Mouse (Mus musculus) hindbrain, embryonic 16.5 days (tissue): ENCODE data around the gene Bola2. TPM values are rescaled to one million over a fixed set of nuclear protein-coding genes. Genes with fewer than 3 reads are reported as not detected.

Experiments
- ATAC-seq: fragments of 200-750 bp; cut with Nextera tagmentation; 2 replicates; pipeline ENCODE4 v1.8.0; 2017; ENCODE audit warnings: moderate TSS enrichment, moderate library complexity
- H3K27ac ChIP-seq: fragments of 300-500 bp; sonication (generic); 2 replicates; pipeline ENCODE4 v1.5.1; 2014; ENCODE audit warnings: low read depth, mild to moderate bottlenecking, control low read depth, low read length, moderate library complexity
- H3K27me3 ChIP-seq: fragments of 300-500 bp; sonication (generic); replicated peaks from 2 replicates; pipeline ENCODE4 v1.6.1; 2014; ENCODE audit warnings: low read length; ENCODE audit not compliant: control insufficient read depth, insufficient read depth
- H3K36me3 ChIP-seq: fragments of 300-500 bp; sonication (generic); 2 replicates; pipeline ENCODE4 v1.6.1; 2014; ENCODE audit warnings: mild to moderate bottlenecking, low read length, moderate library complexity, mixed read lengths; ENCODE audit not compliant: control insufficient read depth, insufficient read depth
- H3K4me1 ChIP-seq: fragments of 300-500 bp; sonication (generic); 2 replicates; pipeline ENCODE4 v1.6.1; 2014; ENCODE audit warnings: low read depth, low read length; ENCODE audit not compliant: control insufficient read depth, insufficient read depth
- H3K4me2 ChIP-seq: fragments of 300-500 bp; sonication (generic); 2 replicates; pipeline ENCODE4 v1.6.1; 2014; ENCODE audit warnings: mild to moderate bottlenecking, low read length, control low read depth, moderate library complexity
- H3K4me3 ChIP-seq: fragments of 300-500 bp; sonication (generic); 2 replicates; pipeline ENCODE4 v1.5.1; 2014; ENCODE audit warnings: mild to moderate bottlenecking, low read length, control low read depth, moderate library complexity
- H3K9ac ChIP-seq: fragments of 300-500 bp; sonication (generic); 2 replicates; pipeline ENCODE4 v1.6.1; 2014; ENCODE audit warnings: low read depth, mild to moderate bottlenecking, control low read depth, low read length, moderate library complexity
- H3K9me3 ChIP-seq: fragments of 300-500 bp; sonication (generic); 2 replicates; pipeline ENCODE4 v1.6.1; 2014; ENCODE audit warnings: mild to moderate bottlenecking, low read length, moderate library complexity; ENCODE audit not compliant: control insufficient read depth
- WGBS: fragments of 180-500 bp; shearing (Covaris S2); extraction: QIAGEN DNeasy Blood & Tissue Kit; methylation state at CpG from one replicate; pipeline ENCODE4 v1.1.7; 2014; 5-methylcytosine and 5-hydroxymethylcytosine counted together
- polyA plus RNA-seq: library from polyadenylated mRNA; unstranded; fragments of >200 nt; fragmentation: Nextera tagmentation; extraction: Ambion mirVana; gene quantifications from 2 replicates; pipeline ENCODE4 v1.2.1, GENCODE M21; 2015

Bola2 gene
- polyA plus RNA-seq, 1 experiment from 2014 or later, result 130 TPM

GRCm38 (mm10) chr7:126663646-126664045, 31.6 kb upstream of the Bola2 start:
- no peak overlapping the region for H3K4me2 ChIP-seq
- H3K4me3 ChIP-seq, result no peak overlapping the region
- H3K27ac ChIP-seq, result no peak overlapping the region
- no peak overlapping the region for H3K9ac ChIP-seq
- no peak for ATAC-seq
- no peaks in the 10 kb centered on the region for H3K27me3 ChIP-seq
- no peaks in the 10 kb centered on the region for H3K9me3 ChIP-seq
- 71% methylated on average over 8 of the region's 8 CpGs for WGBS
- H3K4me1 ChIP-seq, result no peaks in the 10 kb centered on the region
- peaks cover 3% of the 10 kb centered on the region; the same call in 1 of the 2 replicates for H3K36me3 ChIP-seq

- no peaks in the 10 kb centered on the region for H3K9me3 ChIP-seq
Observed at GRCm38 (mm10) chr7:126665269-126665668, 29.9 kb upstream of the Bola2 start.

GRCm38 (mm10) chr7:126667495-126668090, 27.6 kb upstream of the Bola2 start:
- Histone ChIP-seq H3K4me3 (no peak overlapping the region), H3K9ac (no peak overlapping the region), H3K4me2 (no peak overlapping the region), H3K9me3 (no peaks in the 10 kb centered on the region), H3K4me1 (no peaks in the 10 kb centered on the region), H3K27ac (no peak overlapping the region), H3K27me3 (no peaks in the 10 kb centered on the region), H3K36me3 (peaks cover 13% of the 10 kb centered on the region)
- ATAC-seq, result no peak
- WGBS, result 86% methylated on average over 9 of the region's 9 CpGs

More at GRCm38 (mm10) chr7:126665269-126665668, 29.9 kb upstream of the Bola2 start:
- WGBS, result 98% methylated on average over 3 of the region's 3 CpGs
- no peak overlapping the region for H3K9ac ChIP-seq
- H3K27ac ChIP-seq, result no peak overlapping the region
- peaks cover 3% of the 10 kb centered on the region; the same call in 1 of the 2 replicates for H3K36me3 ChIP-seq
- H3K4me1 ChIP-seq, result no peaks in the 10 kb centered on the region
- H3K4me2 ChIP-seq, result no peak overlapping the region
- H3K4me3 ChIP-seq, result no peak overlapping the region
- ATAC-seq, result no peak
- H3K27me3 ChIP-seq, result no peaks in the 10 kb centered on the region

GRCm38 (mm10) chr7:126668452-126668851, 26.7 kb upstream of the Bola2 start:
- H3K27ac ChIP-seq, result no peak overlapping the region
- no peaks in the 10 kb centered on the region for H3K9me3 ChIP-seq
- ATAC-seq, result no peak
- WGBS, result 77% methylated on average over 5 of the region's 5 CpGs
- no peak overlapping the region for H3K4me2 ChIP-seq
- H3K27me3 ChIP-seq, result no peaks in the 10 kb centered on the region
- no peak overlapping the region for H3K9ac ChIP-seq
- no peaks in the 10 kb centered on the region for H3K4me1 ChIP-seq
- peaks cover 16% of the 10 kb centered on the region for H3K36me3 ChIP-seq
- no peak overlapping the region for H3K4me3 ChIP-seq

- H3K36me3 ChIP-seq, result peaks cover 16% of the 10 kb centered on the region
- no peak overlapping the region for H3K4me2 ChIP-seq
- no peak overlapping the region for H3K4me3 ChIP-seq
- 96% methylated on average over 3 of the region's 3 CpGs for WGBS
- H3K4me1 ChIP-seq, result no peaks in the 10 kb centered on the region
- H3K9ac ChIP-seq, result no peak overlapping the region
- no peak for ATAC-seq
- no peak overlapping the region for H3K27ac ChIP-seq
- no peaks in the 10 kb centered on the region for H3K27me3 ChIP-seq
- H3K9me3 ChIP-seq, result no peaks in the 10 kb centered on the region
Observed at GRCm38 (mm10) chr7:126670152-126670551, 25.0 kb upstream of the Bola2 start.

- ATAC-seq, result no peak
- no peaks in the 10 kb centered on the region for H3K27me3 ChIP-seq
- peaks cover 18% of the 10 kb centered on the region for H3K36me3 ChIP-seq
- no peak overlapping the region for H3K4me3 ChIP-seq
- no peak overlapping the region for H3K27ac ChIP-seq
- no peaks in the 10 kb centered on the region for H3K9me3 ChIP-seq
- WGBS, result 95% methylated on average over 9 of the region's 9 CpGs
- no peak overlapping the region for H3K4me2 ChIP-seq
- no peaks in the 10 kb centered on the region for H3K4me1 ChIP-seq
- H3K9ac ChIP-seq, result no peak overlapping the region
Observed at GRCm38 (mm10) chr7:126672111-126672510, 23.1 kb upstream of the Bola2 start.

GRCm38 (mm10) chr7:126675104-126675503, 20.1 kb upstream of the Bola2 start:
- ATAC-seq, result no peak
- H3K27ac ChIP-seq, result no peak overlapping the region
- no peak overlapping the region for H3K4me3 ChIP-seq
- no peak overlapping the region for H3K4me2 ChIP-seq
- 95% methylated on average over 8 of the region's 8 CpGs for WGBS
- peaks cover 18% of the 10 kb centered on the region for H3K36me3 ChIP-seq
- no peaks in the 10 kb centered on the region for H3K4me1 ChIP-seq
- no peak overlapping the region for H3K9ac ChIP-seq
- H3K27me3 ChIP-seq, result no peaks in the 10 kb centered on the region
- H3K9me3 ChIP-seq, result no peaks in the 10 kb centered on the region

- Histone ChIP-seq H3K4me1 (no peaks in the 10 kb centered on the region), H3K9me3 (no peaks in the 10 kb centered on the region), H3K9ac (peak within 1 kb of the TSS; percentile 41; the same call in 1 of the 2 replicates), H3K27ac (peak within 1 kb of the TSS; percentile 44; the same call in 1 of the 2 replicates), H3K27me3 (no peaks in the 10 kb centered on the region), H3K4me3 (no peak within 1 kb of the TSS), H3K4me2 (no peak within 1 kb of the TSS), H3K36me3 (peaks cover 16% of the 10 kb centered on the region; the same call in 1 of the 2 replicates)
- WGBS, result 75% methylated on average over 1 of the region's 1 CpGs
- ATAC-seq, result no peak
Observed at GRCm38 (mm10) chr7:126676207-126676606, 19.0 kb upstream of the Bola2 start, which contains the start of gene Sult1a1. TSS of gene Sult1a1 (minus strand) at chr7:126676432.

GRCm38 (mm10) chr7:126676631-126677220, 18.5 kb upstream of the Bola2 start:
- Histone ChIP-seq H3K27me3 (no peaks in the 10 kb centered on the region), H3K27ac (no peak overlapping the region), H3K4me2 (no peak overlapping the region), H3K36me3 (peaks cover 15% of the 10 kb centered on the region; the same call in 1 of the 2 replicates), H3K9ac (no peak overlapping the region), H3K4me1 (no peaks in the 10 kb centered on the region), H3K9me3 (no peaks in the 10 kb centered on the region), H3K4me3 (no peak overlapping the region)
- ATAC-seq, result no peak
- 83% methylated on average over 4 of the region's 4 CpGs for WGBS
